Mouse (Mus musculus) midbrain, embryonic 11.5 days (tissue): ENCODE results near the gene Pml. TPM values are rescaled to one million over a fixed set of nuclear protein-coding genes. Genes with fewer than 3 reads are reported as not detected.
"Not testable (repeated sequence)": the region's sequence is repeated elsewhere in the genome, so short reads cannot be mapped to it uniquely, and the experiment has no call there.

Experiments used
- ATAC-seq: fragments of 200-750 bp; cut with Nextera tagmentation; 2 replicates; pipeline ENCODE4 v1.8.0; 2017; ENCODE audit warnings: moderate TSS enrichment, moderate library complexity; ENCODE audit not compliant: low FRiP score
- DNase-seq: peaks from one replicate; pipeline ENCODE4 v3.0.0; 2015; ENCODE audit warnings: low spot score; ENCODE audit errors: missing footprints
- H3K27ac ChIP-seq: fragments of 300-500 bp; sonication (generic); 2 replicates; pipeline ENCODE4 v1.5.1; 2014; ENCODE audit warnings: low read depth, low read length
- H3K27me3 ChIP-seq: fragments of 300-500 bp; sonication (generic); 2 replicates; pipeline ENCODE4 v1.6.1; 2014; ENCODE audit warnings: mild to moderate bottlenecking, low read length, moderate library complexity, mixed read lengths; ENCODE audit not compliant: control insufficient read depth, insufficient read depth
- H3K36me3 ChIP-seq: fragments of 300-500 bp; sonication (generic); 2 replicates; pipeline ENCODE4 v1.6.1; 2014; ENCODE audit warnings: mild to moderate bottlenecking, low read length, moderate library complexity, mixed read lengths; ENCODE audit not compliant: control insufficient read depth, insufficient read depth
- H3K4me1 ChIP-seq: fragments of 300-500 bp; sonication (generic); 2 replicates; pipeline ENCODE4 v1.6.1; 2014; ENCODE audit warnings: low read length; ENCODE audit not compliant: control insufficient read depth, insufficient read depth
- H3K4me2 ChIP-seq: fragments of 300-500 bp; sonication (generic); 2 replicates; pipeline ENCODE4 v1.6.1; 2014; ENCODE audit warnings: mild to moderate bottlenecking, moderate library complexity
- H3K4me3 ChIP-seq: fragments of 300-500 bp; sonication (generic); 2 replicates; pipeline ENCODE4 v1.5.1; 2014; ENCODE audit warnings: low read depth, low read length
- H3K9ac ChIP-seq: fragments of 300-500 bp; sonication (generic); 2 replicates; pipeline ENCODE4 v1.6.1; 2014; ENCODE audit warnings: low read length
- H3K9me3 ChIP-seq: fragments of 300-500 bp; sonication (generic); 2 replicates; pipeline ENCODE4 v1.6.1; 2016; ENCODE audit warnings: low read length; ENCODE audit not compliant: control insufficient read depth
- WGBS: fragments of 180-500 bp; shearing (Covaris S2); extraction: QIAGEN DNeasy Blood & Tissue Kit; methylation state at CpG from one replicate; pipeline ENCODE4 v1.1.7; 2014; 5-methylcytosine and 5-hydroxymethylcytosine counted together
- polyA plus RNA-seq: library from polyadenylated mRNA; unstranded; fragments of >200 nt; fragmentation: Nextera tagmentation; extraction: Ambion mirVana; gene quantifications from 2 replicates; pipeline ENCODE4 v1.2.1, GENCODE M21; 2014

Pml gene
- polyA plus RNA-seq, 1 experiment from 2014 or later: 10.1 TPM

DNA sequence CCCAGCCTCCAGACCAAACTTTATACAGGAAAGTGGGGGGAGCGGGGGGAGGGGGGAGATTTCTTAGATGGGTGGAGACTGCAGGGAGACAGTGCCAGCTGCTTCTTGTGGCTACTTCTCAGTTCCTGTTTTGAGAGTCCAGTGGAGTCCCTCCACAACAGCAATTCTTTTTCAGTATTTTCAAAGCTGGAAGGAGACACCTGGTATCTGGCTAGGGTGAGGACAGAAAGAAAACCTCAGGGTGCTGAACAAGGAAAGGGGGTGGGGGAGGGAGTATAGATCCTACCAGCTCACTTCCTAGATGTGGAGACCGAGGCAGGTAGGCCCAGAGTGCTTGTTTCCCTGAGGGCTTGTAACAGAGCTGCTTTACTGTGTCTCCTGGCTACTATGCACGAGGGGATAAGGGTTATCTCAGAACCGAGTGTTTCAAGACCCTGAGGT lies 17.0 kb upstream of the Pml start:
- DNase-seq (peak; percentile 79), ATAC-seq (no peak)
- no peaks in the 10 kb centered on the region for H3K27me3 ChIP-seq
- no peak overlapping the region for H3K4me2 ChIP-seq
- H3K36me3 ChIP-seq: no peaks in the 10 kb centered on the region
- no peak overlapping the region for H3K9ac ChIP-seq
- no peaks in the 10 kb centered on the region for H3K9me3 ChIP-seq
- no peaks in the 10 kb centered on the region for H3K4me1 ChIP-seq
- no peak overlapping the region for H3K4me3 ChIP-seq
- 40% methylated on average over 4 of the region's 4 CpGs for WGBS
- H3K27ac ChIP-seq: no peak overlapping the region

DNA sequence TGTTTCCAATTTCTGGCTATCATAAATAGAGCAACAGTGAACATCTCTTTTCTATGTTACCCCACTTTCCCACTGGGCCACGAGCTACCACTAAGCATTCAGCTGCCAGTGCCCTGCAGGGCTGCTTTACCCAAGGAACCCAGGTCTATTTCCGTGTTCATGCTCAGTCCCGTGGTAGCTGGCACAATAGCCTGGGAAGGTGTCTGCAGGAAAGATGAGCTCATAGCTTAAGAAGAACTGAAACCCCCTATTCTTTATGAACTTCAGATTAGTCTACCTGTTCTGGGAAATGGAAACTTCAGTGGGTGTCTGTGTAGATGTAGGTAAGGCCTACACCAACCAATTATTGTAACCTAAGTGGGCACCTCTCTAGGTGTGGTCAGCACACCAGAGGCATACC lies 15.8 kb upstream of the Pml start:
- ATAC-seq: no peak
- Histone ChIP-seq H3K36me3 (0 out of 2 replicates have a peak, but pooled peaks cover under 1% of the 10 kb centered on the region), H3K9me3 (no peaks in the 10 kb centered on the region), H3K4me2 (no peak overlapping the region), H3K27ac (no peak overlapping the region), H3K27me3 (no peaks in the 10 kb centered on the region), H3K4me1 (no peaks in the 10 kb centered on the region), H3K9ac (no peak overlapping the region), H3K4me3 (no peak overlapping the region)
- DNase-seq: no peak
- WGBS: 86% methylated on average over 3 of the region's 3 CpGs

- peaks cover 8% of the 10 kb centered on the region; the same call in 1 of the 2 replicates for H3K36me3 ChIP-seq
- H3K9me3 ChIP-seq: no peaks in the 10 kb centered on the region
- no peak overlapping the region for H3K4me2 ChIP-seq
- H3K27me3 ChIP-seq: no peaks in the 10 kb centered on the region
- no peak overlapping the region for H3K4me3 ChIP-seq
- H3K9ac ChIP-seq: no peak overlapping the region
- ATAC-seq (no peak), DNase-seq (no peak)
- no peaks in the 10 kb centered on the region for H3K4me1 ChIP-seq
- no peak overlapping the region for H3K27ac ChIP-seq
- 89% methylated on average over 5 of the region's 5 CpGs for WGBS
Observed at GRCm38 (mm10) chr9:58262507-58262906, 12.9 kb upstream of the Pml start.

DNA sequence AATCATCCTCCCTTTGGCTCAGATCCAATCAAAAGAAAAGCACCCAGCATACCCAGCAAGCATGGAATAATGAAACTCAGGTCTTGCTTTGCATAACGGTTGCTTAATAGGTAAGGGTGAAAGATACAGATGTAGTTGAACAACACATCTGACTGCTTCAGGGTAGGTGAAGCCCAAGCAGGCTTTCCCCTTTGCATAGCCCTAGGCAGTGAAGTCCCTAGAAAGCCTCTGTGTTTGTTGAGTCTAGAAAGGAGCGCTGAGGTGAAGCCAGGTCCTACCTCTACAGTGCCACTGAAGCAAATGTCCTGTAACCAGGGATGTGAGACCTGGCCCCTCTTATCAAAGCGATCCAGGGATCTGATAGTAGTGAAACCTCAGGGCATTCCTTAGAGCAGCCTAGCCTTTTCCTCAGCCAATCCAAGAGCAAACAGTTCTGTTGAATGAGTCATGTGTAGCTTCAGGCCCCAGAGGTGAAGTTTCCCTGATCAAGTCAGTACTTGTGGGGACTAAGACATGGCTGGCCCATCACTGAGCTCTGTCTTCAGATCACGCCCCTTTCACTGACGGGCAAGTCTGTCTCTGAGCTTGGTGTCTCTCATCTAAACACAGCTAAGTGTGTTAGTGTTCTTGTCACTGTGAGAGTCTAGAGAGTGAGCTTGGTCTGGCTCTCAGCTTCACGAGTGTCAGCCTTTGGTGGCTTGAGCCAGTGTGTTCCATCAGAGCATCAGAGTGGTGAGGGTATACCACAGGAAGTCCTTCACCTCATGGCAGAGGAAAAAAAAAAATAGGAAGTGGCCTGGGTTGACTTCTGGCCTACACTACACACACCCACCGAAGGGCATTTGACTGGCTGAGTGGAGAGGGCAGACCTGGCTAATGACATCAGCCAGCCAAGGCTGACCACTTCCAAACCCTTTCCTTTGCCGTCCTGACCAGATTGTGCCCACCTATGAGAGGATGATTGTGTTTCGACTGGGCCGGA lies 6.4 kb upstream of the Pml start:
- no peak overlapping the region for H3K4me3 ChIP-seq
- no peaks in the 10 kb centered on the region for H3K9me3 ChIP-seq
- H3K27ac ChIP-seq: no peak overlapping the region
- DNase-seq: no peak
- H3K4me2 ChIP-seq: no peak overlapping the region
- peaks cover 4% of the 10 kb centered on the region for H3K4me1 ChIP-seq
- peaks cover 15% of the 10 kb centered on the region; the same call in 1 of the 2 replicates for H3K36me3 ChIP-seq
- 94% methylated on average over 10 of the region's 10 CpGs for WGBS
- H3K9ac ChIP-seq: no peak overlapping the region
- ATAC-seq: no peak
- H3K27me3 ChIP-seq: no peaks in the 10 kb centered on the region

DNA sequence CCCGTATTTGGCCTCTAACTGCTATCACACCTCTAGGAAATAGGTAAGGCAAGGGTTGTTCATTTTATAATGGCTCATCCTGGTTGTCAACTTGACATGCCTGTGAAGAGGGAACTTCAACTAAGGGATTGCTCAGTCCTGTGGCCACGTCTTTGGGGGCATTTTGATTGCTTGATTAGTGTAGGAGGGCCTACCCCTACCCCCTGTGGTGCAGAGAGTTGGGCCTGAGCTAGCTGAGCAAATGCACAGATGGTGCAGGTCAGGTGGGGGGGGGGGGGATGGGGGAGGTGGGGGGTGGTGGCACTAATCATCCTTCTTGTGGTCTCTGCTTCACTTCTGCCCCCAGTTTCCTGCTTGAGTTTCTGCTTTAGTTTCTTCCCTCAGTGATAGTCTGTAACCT lies 5.5 kb upstream of the Pml start:
- peaks cover 12% of the 10 kb centered on the region; the same call in 1 of the 2 replicates for H3K36me3 ChIP-seq
- H3K4me1 ChIP-seq: peaks cover 4% of the 10 kb centered on the region
- no peaks in the 10 kb centered on the region for H3K9me3 ChIP-seq
- H3K9ac ChIP-seq: no peak overlapping the region
- WGBS: 65% methylated on average over 2 of the region's 2 CpGs
- no peak overlapping the region for H3K4me3 ChIP-seq
- ATAC-seq (no peak), DNase-seq (no peak)
- H3K27me3 ChIP-seq: no peaks in the 10 kb centered on the region
- H3K27ac ChIP-seq: no peak overlapping the region
- no peak overlapping the region for H3K4me2 ChIP-seq

GRCm38 (mm10) chr9:58253805-58254122 lies 4.2 kb upstream of the Pml start:
- Histone ChIP-seq H3K4me2 (peak overlapping the region; percentile 71), H3K9ac (peak overlapping the region; percentile 67), H3K4me3 (peak overlapping the region; percentile 62), H3K4me1 (peaks cover 12% of the 10 kb centered on the region)
- H3K27me3 ChIP-seq, DNase-seq, H3K36me3 ChIP-seq, H3K9me3 ChIP-seq, ATAC-seq, H3K27ac ChIP-seq: not testable (repeated sequence)
- 73% methylated on average over 5 of the region's 5 CpGs for WGBS

DNA sequence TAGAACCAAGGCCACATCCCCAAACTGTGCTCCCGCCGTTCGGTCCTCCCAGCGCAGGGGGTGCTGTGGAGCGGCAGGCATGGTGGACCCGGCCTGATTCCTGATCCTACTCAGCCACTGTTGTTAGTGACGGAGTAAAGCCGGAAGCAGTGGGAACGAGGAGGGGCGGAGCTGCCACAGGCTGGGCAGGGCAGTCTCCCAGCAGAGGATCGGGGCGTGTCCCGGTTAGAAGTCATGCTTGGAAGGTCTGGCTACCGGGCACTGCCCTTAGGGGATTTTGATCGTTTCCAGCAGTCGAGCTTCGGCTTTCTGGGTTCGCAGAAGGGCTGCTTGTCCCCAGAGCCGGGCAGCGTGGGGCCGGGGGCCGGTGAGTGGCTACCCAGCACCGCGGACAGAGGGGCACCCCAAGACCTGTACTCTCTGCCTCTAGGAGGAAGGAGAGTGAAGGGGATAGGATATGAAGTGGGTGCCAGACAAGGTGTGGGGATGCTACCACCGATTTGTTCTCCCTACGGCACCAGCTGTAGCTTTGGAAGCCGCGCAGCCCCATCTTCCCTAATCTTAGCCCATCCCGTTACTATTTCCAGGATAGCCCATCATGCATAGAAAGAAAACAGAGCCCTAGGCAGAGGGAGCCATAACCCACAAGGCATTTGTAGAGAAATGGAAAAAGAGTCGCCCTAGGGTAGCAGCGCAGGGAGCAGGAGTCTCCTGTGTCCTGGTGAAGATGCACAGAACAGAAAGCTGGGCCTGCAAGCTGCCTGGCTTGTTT lies 3.6 kb upstream of the Pml start, which contains the start of gene Stoml1:
Gene Stoml1, plus strand, starts transcription at position 132 of the 772 bp plus-strand sequence.
- Histone ChIP-seq H3K4me3 (peak within 1 kb of the TSS; percentile 62), H3K27ac (no peak within 1 kb of the TSS), H3K9ac (peak within 1 kb of the TSS; percentile 67), H3K4me1 (peaks cover 17% of the 10 kb centered on the region), H3K9me3 (no peaks in the 10 kb centered on the region), H3K4me2 (peak within 1 kb of the TSS; percentile 71), H3K36me3 (0 out of 2 replicates have a peak, but pooled peaks cover 6% of the 10 kb centered on the region), H3K27me3 (no peaks in the 10 kb centered on the region)
- 2% methylated on average over 31 of the region's 31 CpGs for WGBS
- ATAC-seq (peak; percentile 97), DNase-seq (peak; percentile 100)

- peaks cover 19% of the 10 kb centered on the region for H3K4me1 ChIP-seq
- 91% methylated on average over 1 of the region's 1 CpGs for WGBS
- not testable (repeated sequence) for ATAC-seq, H3K4me2 ChIP-seq, H3K9me3 ChIP-seq, H3K4me3 ChIP-seq, H3K9ac ChIP-seq, H3K27me3 ChIP-seq, H3K36me3 ChIP-seq, H3K27ac ChIP-seq
- DNase-seq: peak; percentile 57
Observed at GRCm38 (mm10) chr9:58250730-58251129, 1.1 kb upstream of the Pml start.

DNA sequence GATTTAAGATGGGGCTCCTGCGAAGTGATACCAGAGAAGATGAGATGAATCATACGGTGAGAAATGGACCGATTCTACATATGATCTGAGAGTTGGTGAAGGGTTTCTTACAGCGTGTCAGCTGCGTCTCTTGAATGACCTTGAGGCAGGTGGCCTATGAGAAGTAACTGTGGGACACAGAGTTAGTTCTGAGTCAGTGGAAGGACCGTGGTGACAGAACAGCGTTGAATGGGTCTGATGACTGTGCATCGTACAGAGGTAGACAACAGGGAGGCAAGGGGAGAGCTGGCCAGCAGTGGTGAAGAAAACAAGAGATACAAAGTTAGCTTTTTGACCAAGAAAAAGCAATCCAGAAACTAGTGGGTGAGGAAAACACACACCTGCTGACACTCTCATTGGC lies 736 bp upstream of the Pml start:
- ATAC-seq (no peak), DNase-seq (peak; percentile 84)
- Histone ChIP-seq H3K4me2 (peak overlapping the region; percentile 66), H3K27ac (no peak overlapping the region), H3K9ac (no peak overlapping the region; the same call in 1 of the 2 replicates), H3K4me3 (no peak overlapping the region), H3K27me3 (no peaks in the 10 kb centered on the region), H3K36me3 (no peaks in the 10 kb centered on the region), H3K9me3 (no peaks in the 10 kb centered on the region), H3K4me1 (peaks cover 19% of the 10 kb centered on the region)
- 79% methylated on average over 8 of the region's 8 CpGs for WGBS
